Mouse (Mus musculus) ES-E14 (cell line): ENCODE measurements at regions not wholly inside any gene's neighbourhood (a gene's known extent, or its start where the extent isn't known, plus 50 kb on each side); places are given as distances from the start of the nearest gene placed in this dataset.

Experiments used
- CHD2 ChIP-seq: IDR thresholded peaks from 2 replicates; pipeline ENCODE4 v1.6.1; 2014; ENCODE audit warnings: mild to moderate bottlenecking, low read depth, low read length, inconsistent platforms
- HCFC1 ChIP-seq: IDR thresholded peaks from 2 replicates; pipeline ENCODE4 v1.6.1; 2012; ENCODE audit warnings: low read length, inconsistent platforms, borderline replicate concordance; ENCODE audit not compliant: insufficient read depth

DNA sequence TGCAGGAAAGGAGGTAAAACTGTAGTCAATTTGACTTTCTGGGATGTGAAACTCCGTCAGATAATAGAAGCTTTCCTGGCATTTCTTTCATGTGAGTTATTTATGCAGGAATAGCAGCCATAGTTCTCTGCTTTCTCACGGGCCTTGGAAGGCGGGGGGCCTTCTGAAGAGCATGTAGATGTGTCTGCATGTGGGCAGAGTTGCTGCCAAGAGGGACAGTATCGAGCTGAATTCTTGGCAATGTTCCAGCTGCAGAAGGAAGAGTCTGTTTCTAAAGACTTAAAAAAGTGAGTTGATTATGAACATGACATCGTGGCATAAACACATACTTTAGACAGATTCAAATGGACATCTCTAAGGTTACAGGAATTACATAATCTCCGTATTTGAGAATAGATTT, 374.5 kb upstream of the Fam241a start:
- no peak for TF ChIP-seq CHD2
- TF ChIP-seq HCFC1, result no peak
